In the genomic region with DNA sequence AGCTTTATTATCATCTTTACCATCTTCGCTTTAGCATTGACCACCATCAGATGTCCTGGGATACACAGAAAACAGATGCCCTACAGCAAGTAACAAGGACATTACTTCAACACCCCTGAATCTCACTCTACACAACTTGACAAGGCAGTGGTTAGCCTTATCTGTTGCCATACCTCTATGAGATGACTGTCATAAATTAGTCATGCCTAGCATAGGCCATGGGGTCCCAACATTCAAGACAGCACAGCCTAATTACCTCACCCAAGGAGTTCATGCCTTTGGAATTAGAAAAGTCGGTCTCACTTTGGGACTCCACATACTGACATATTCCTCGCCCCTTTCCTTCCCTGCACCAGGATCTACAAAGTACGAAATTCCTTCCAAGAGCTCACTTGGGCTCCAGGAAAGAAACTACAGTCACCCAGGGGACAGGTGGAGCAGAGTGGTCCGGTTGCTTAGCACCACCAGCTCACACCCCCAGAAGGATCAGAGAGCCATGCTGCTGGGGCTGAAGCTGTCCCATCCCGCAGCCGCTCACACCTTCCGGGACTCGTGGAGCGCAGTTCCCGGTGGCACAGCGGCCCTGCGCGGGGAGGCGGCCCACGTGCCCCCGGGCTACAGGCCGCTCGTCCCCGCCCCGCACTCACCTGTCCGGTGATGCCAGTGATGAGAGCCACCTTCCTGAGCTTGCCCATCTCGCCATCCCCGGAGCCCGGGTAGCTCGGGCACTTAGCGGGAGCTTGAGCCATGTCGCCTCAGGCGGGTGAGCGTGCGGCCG, we compare ENCODE assay signal across 8 mouse cellular contexts. TPM values are rescaled to one million over a fixed set of nuclear protein-coding genes. Genes with fewer than 3 reads are reported as not detected.
DNase-seq lines count a peak whose midpoint lies in the region; ATAC-seq lines count a peak whose summit lies in the region.

No protein-coding gene starts in this region.

- peak overlapping the region; percentile 84 for H3K4me2 ChIP-seq in hindbrain, embryonic 16.5 days (ENCODE audit: low read length)
- peak overlapping the region; percentile 83 for H3K4me2 ChIP-seq in midbrain, embryonic 16.5 days (ENCODE audit: low read length)

- peak overlapping the region; percentile 92 for H3K4me3 ChIP-seq in hindbrain, embryonic 16.5 days (ENCODE audit: low read length)
- H3K4me3 ChIP-seq in midbrain, embryonic 16.5 days (ENCODE audit: low read depth, low read length) = peak overlapping the region; percentile 63

- H3K36me3 ChIP-seq in hindbrain, embryonic 16.5 days (ENCODE audit: control insufficient read depth, insufficient read depth, low read length) = no peaks in the 10 kb centered on the region
- H3K36me3 ChIP-seq in midbrain, embryonic 16.5 days (ENCODE audit: control insufficient read depth, insufficient read depth, low read length) = no peaks in the 10 kb centered on the region

- H3K4me1 ChIP-seq in hindbrain, embryonic 16.5 days (ENCODE audit: control insufficient read depth, insufficient read depth, low read depth, low read length) = peaks cover 6% of the 10 kb centered on the region
- peaks cover 12% of the 10 kb centered on the region for H3K4me1 ChIP-seq in midbrain, embryonic 16.5 days (ENCODE audit: control insufficient read depth, insufficient read depth, low read length)

- peak; percentile 4 for DNase-seq in adrenal gland, adult 2 months
- DNase-seq in adrenal gland, postnatal 36 days = no peak
- peak; percentile 11 for DNase-seq in retina, embryonic 14.5 days (ENCODE audit: low spot score)
- DNase-seq in retina, postnatal 1 day = no peak
- no peak for DNase-seq in ovary, postnatal 10 days (ENCODE audit: low spot score)
- no peak for DNase-seq in urinary bladder, adult 18-20 months (ENCODE audit: low spot score in 2 of 2)

- H3K9me3 ChIP-seq in hindbrain, embryonic 16.5 days (ENCODE audit: control insufficient read depth, low read length) = no peaks in the 10 kb centered on the region
- H3K9me3 ChIP-seq in midbrain, embryonic 16.5 days (replicated peaks; ENCODE audit: control insufficient read depth, low read length, poor library complexity, severe bottlenecking) = no peaks in the 10 kb centered on the region

- H3K9ac ChIP-seq in hindbrain, embryonic 16.5 days (ENCODE audit: low read depth, low read length) = peak overlapping the region; percentile 94
- peak overlapping the region; percentile 84 for H3K9ac ChIP-seq in midbrain, embryonic 16.5 days (ENCODE audit: low read depth, low read length)

- no peak; the same call in 1 of the 2 replicates for ATAC-seq in hindbrain, embryonic 16.5 days
- ATAC-seq in midbrain, embryonic 16.5 days = peak; percentile 6

- H3K27ac ChIP-seq in hindbrain, embryonic 16.5 days (ENCODE audit: low read depth, low read length) = peak overlapping the region; percentile 83
- peak overlapping the region; percentile 78 for H3K27ac ChIP-seq in midbrain, embryonic 16.5 days (ENCODE audit: low read length)

- no peaks in the 10 kb centered on the region for H3K27me3 ChIP-seq in hindbrain, embryonic 16.5 days (replicated peaks; ENCODE audit: control insufficient read depth, insufficient read depth, low read length)
- H3K27me3 ChIP-seq in midbrain, embryonic 16.5 days (ENCODE audit: control insufficient read depth, insufficient read depth, low read depth, low read length) = no peaks in the 10 kb centered on the region

- WGBS in hindbrain, embryonic 16.5 days = 4% methylated on average over 31 of the region's 32 CpGs
- 5% methylated on average over 29 of the region's 32 CpGs for WGBS in midbrain, embryonic 16.5 days

RNA-seq across cellular contexts. Expression of a gene that starts 0.6 kb away (rescaled TPM):
- 1 to 10 TPM; 5.7 to 6.9 TPM for total RNA-seq in adrenal gland, adult 2 months (2021)
- polyA plus RNA-seq in adrenal gland, adult 2 months (2012; rRNA removed) = 8.6 and 12.0 TPM in 2 replicates
- 1 to 10 TPM; 4.9 to 5.4 TPM for total RNA-seq in adrenal gland, postnatal 36 days (2021)
- 37.4 and 38.2 TPM in 2 replicates for polyA plus RNA-seq in hindbrain, embryonic 16.5 days (2015; fragmentation: Nextera tagmentation; extraction: Ambion mirVana)
- 34.8 and 34.9 TPM in 2 replicates for polyA plus RNA-seq in midbrain, embryonic 16.5 days (2015; fragmentation: Nextera tagmentation; extraction: Ambion mirVana)

Comparison
In these comparisons a context has a peak if more than half of its experiments do, and no peak if none do; other contexts are left out.
1. DNase-seq: peak in adrenal gland, adult 2 months (single experiment) and retina, embryonic 14.5 days (single experiment); none in adrenal gland, postnatal 36 days (0 of 2), retina, postnatal 1 day (single experiment), ovary, postnatal 10 days (single experiment) and urinary bladder, adult 18-20 months (0 of 2).